Mouse (Mus musculus) urinary bladder, postnatal 25 days (tissue): ENCODE data around the gene Pagr1a.

Source experiments
- DNase-seq: peaks from one replicate; pipeline ENCODE4 v3.0.0; 2022; ENCODE audit warnings: low spot score

Gene Pagr1a

DNA sequence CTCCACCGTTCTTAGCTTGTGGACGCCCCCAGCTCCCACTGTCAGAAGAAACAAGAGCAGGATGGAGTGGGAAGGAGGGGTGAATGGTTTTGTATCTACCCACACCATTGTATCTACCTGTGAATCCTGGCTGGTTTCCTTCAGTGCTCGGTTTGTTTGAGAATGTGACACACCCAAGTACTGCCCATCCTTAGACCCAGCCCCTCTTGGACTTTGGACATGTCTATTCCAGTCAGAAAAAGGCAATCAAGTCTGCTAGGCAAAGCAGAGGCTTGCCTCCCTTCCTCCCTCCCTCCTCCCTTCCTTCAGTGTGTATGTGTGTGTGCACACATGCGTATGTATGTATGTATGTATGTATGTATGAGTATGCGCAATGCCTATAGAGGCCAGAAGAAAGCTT, 13.5 kb downstream of the Pagr1a start:
- no peak for DNase-seq

DNA sequence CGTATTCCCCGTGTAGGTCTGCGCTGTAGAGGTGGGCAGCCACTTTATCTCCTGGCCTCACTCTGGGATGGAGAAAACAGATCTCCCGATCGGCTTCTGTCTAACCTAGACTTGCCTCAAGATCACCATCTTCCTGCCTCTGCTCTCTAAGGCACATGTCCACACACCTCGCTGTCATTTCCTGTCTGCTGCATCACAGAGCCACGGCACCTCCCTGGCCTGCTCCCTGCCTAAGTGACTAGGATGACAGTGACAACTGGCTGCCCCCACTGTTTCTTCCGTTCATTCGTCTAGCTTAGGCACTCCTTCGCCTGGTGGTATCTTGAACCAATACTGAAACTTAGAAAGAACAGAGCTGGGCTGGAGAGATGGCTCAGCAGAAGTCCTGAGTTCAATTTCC, 17.6 kb downstream of the Pagr1a start:
- no peak for DNase-seq

DNA sequence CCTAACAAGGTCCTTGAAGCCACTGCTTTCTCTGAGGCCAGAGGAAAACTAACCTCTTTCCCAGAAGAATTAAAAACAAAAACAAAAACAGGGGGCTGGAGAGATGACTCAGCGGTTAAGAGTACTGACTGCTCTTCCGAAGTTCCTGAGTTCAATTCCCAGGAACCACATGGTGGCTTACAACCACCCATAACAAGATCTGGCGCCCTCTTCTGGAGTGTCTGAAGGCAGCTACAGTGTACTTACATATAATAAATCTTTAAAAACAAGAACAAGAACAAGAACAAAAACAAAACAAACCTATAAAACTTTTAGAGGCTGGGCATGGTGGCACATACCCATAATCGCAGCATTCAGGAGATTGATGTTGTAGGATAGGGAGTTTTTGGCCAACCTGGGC, 20.7 kb downstream of the Pagr1a start:
- DNase-seq = no peak

DNA sequence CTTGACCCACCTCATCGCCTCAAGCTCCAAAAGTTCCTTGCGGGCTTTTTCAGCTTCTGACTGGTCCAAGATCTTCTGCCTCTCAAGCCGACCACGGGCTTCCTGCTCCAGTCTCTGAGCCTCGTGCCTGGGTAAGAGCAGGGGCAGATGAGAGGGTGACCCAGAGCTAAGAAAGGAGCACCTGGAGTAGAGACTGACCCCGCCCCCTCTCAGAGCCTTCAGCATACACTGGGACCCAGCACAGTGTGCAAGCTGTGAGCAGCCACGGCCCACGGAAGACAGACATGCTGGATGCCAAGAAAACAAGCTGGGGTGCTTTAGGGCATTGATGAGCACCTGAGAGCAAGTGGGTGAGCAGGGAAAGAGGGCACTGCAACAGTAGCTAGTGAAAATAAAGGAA, 28.3 kb downstream of the Pagr1a start:
- no peak for DNase-seq

DNA sequence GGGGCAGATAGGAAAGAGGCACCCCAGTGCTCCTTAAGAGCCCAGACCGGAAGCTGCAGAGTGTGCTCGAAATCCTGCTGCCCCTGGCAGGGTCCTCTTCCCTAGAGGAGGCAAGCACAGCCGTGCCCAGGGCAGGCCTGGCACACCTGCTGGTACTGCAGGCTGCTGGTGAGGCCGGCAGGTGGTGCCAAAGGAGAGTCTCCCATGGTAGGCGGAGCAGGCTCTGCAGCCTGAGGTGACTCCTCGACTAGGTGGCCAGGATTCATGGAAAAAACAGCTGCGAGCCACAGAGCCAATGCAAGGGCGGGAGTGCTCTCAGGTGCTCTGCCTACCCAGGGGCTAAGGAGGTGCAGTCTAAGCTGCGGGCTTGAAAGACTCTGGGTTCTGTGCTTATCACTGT, 30.8 kb downstream of the Pagr1a start:
- peak; percentile 21 for DNase-seq

DNA sequence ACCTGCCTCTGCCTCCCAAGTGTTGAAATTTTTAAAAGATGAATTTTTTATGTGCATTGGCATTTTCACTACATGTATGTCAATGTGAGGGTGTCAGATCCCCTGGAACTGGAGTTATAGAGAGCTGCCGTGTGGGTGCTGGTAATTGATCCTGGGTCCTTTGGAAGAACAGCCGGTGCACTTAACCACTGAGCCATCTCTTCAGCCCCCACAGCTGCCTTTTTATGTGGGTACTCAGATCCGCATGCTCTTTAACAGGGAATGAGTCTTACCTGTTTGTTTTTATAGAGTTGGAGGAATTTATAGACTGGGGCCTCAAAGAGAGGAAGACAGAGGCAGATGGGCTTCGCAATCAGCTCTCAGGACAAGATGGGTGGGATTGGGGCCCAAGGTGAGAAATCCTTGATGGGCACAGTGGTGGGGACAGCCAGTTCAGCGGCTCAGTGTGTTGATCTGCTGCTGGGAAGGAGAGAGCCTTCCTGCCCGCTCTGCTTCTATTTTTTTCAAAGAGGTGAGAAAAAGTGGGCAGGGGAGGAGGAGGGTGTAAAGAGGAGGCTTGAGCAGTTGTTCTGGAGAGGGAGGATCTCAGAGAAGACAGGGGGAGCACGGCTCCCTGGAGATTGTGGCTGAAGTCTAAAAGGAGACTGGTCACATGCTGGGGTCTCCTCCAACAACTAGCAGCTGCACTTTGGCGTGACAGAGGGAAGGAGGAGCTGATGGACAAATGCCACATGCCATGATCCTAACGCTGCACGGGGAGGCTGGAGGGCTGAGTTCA, 32.3 kb downstream of the Pagr1a start:
- DNase-seq = no peak

DNA sequence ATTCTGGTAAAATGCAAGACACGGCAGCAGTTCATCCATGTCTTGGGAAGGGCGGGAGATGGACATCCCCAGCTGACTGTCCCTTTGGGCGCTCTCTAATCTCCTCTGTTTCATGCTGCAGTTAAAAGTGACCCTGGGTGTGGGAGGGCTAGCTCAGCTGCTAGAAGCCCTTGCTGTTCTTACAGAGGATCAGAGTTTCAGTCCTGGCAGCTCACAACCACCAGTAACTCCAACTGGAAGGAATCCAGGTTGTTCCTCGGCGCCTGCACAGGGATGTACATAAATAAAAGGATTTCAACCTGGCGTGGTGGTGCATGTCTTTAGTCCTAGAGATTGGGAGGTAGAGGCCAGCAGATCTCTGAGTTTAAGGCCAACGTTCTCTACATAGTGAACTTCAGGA, 34.0 kb downstream of the Pagr1a start:
- DNase-seq = no peak

DNA sequence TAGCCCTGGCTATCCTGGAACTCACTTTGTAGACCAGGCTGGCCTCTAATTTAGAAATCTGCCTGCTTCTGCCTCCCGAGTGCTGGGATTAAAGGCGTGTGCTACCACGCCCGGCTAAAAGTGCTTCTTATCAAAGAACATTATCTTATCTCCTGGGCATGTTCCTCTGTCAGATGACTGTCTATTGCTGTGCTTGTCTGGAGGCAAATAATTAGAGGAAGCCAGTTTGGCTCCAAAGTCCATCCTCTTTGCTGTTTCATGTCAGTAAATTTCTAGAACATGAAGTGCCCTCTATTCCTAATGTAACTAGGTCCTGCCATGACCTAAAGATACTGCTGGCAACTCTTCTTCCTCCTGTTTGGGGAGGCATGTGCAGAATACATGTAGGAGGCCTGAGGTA, 35.1 kb downstream of the Pagr1a start:
- DNase-seq = no peak

DNA sequence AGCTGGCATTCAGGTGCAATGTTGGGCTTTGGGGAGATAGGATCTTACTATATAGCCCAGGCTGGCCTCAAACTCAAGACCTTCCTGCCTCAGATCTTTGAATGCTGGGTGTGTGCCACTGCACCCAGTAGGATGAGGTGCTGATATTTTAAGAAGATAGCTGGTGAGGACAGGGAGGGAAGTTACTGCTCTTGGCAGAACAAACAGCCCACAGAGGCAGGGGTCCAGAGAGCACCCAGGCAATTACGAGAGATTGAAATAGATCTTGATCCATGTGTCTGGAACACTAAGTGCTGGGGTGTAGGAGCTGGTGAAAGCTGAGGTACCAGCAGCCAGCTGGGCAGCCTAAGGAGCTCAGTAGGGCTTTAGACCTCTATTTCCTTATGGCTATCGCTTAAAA, 35.6 kb downstream of the Pagr1a start:
- DNase-seq = no peak

DNA sequence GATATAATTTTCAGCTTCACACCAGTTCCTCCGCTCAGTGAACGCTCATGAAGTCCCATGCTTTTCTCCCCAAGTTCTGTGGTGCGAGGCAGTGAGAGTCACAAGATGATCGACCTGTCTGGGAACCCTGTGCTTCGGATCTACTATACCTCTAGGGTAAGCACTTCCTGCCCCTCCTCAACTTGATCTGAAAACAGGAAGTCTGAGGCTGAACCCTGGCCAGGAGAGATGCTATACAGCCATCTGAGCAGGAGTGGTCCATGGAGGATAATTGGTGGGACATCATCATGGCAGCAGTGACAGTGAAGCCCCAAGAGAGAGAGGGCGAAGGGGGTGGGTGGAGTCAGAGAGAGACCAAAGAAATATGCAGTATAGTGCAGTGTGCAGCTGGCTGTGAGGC, 38.3 kb downstream of the Pagr1a start:
- no peak for DNase-seq

DNA sequence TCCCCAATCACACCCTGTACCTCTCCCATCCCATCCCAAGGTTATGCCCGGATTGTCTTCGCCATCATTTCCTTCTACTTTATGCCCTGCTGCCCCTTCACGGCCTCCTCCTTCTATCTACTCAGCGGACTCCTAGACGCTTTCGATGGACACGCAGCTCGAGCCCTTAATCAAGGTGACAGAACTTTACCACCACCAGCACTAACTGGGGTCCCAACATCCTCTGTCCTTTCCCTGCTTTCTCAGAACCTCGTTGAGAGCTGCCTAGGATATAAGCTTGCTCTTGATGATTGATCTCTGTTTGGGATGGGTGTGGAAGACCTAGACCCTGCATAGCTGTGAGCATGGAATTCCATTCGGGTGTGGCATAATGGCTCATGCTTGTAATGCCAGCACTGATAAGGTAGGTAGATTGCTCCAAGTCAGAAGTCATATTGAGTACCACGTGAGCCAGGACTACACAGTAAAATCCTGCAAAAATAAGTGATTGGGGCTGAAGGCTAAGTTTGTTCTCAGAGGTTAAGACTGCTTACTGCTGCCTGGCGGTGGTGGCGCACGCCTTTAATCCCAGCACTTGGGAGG, 40.2 kb downstream of the Pagr1a start:
- DNase-seq = peak; percentile 14

DNA sequence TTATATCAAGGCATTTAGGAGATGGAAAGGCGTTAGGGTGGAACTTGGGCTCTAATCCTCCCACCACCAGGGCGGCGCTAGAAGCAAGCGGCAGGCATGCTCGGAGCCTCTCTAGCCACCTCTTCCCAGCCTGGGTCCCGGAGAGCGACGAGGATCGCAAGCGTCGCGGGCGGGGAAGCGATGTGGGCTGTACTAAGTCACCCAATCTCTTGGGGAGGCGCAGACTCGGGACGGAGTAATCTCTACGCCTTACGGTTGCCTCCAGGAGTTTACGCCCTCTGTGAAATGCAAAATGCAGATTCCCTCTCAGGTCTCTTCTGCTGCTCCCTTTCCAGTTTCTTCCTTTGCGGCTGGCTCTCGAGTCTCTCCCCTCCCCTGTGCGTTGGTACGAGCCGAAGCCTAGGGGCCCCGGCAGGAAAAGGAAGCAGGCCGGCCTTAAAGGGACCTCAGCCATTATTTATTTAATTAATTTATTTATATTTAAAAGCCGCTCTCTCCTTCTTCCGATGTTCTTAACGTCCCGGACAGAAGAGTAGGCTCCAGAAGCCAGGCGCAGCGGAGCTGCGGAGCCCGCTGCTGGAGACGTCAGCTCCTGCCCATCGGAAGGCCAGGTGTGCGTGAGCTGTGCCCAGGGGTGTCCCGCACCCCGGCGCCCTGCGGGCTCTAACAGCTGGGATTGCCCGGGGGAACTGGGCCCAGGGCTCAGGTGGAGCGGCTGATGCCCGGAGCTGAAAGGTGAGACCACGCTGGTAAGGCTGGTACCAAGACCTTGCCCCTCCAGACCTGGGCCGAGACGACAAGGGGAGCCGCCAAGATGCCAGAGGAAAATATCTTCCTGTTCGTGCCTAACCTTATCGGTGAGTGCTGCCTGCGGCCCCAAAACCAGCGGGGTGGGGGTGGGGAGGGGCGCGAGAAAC, 40.9 kb downstream of the Pagr1a start, which contains the start of gene Cdiptos:
Cdiptos (minus strand) TSS at position 149 of the 917 bp plus-strand sequence.
- DNase-seq = peak; percentile 98

DNA sequence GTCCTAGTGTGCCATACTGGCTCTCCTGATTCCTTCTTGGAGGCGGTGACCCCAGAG, 41.4 kb downstream of the Pagr1a start, which contains the start of gene Cdipt:
Cdipt (plus strand) TSS at position 22 of the 57 bp plus-strand sequence.
- no peak for DNase-seq

DNA sequence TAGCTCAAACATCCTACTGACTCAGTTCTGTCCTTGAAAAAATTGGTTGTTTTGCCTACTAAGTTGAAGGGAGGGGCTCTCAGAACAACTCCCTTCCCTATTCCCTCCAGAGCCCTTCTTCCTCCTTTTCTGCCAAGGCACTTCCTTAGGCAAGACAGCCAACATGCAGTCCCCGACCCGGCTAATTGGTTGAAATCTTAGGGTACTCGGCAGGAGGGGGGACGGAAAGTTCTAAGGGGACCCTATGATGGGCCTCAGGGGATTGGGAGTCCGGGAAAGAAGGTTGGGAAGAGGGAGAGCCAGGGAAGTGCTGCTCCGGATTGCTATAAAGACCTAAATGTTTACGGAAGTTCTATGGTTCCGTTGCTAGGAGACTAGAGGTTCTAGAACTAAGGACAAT, 41.7 kb downstream of the Pagr1a start:
- DNase-seq = peak; percentile 18

DNA sequence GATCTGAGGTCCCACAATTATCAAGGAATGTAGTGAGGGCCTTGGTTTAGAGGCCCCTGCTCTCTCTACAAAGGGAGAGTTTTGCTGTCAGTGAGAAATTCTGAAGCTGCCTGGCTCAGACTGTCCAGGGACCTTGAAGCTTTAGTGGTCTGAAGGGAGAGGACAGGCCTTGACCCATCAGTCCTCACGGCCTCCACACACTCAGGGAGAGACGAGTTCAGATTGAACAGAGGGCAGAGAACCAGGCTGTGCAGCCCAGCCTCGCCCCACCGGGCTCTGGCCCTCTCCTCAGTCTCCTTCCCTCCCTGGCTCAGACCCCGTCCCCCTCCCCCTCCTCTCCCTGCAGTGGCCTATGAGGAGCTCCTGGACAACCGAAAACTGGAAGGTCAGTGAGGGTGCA, 49.8 kb downstream of the Pagr1a start:
- no peak for DNase-seq

DNA sequence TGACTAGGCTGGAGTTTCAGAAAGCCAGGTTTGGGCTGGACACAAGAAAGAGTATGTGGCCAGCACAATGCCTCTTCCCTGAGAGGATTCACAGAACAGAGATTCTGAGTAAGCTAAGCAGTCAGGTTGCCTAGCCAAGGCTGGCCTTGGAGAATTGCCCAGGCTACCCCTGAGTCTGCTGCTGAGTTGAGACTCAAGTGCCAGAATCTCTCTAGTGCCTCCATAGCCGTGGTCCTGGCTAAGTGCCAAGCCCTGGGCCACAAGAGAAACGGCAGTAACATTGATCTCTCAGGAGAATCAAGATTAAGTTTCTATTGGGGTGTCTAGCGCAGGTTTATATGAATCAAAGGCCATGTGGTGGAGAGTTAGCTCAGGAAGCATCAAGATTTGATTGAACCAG, 51.6 kb downstream of the Pagr1a start:
- no peak for DNase-seq
